Mouse (Mus musculus) heart, adult 11 months (tissue): Measurements from ENCODE around the gene Ptpn3.

ENCODE experiments used
- DNase-seq: peaks from one replicate; pipeline ENCODE4 v3.0.0; 2022

Ptpn3 gene

GRCm38 (mm10) chr4:57261813-57262212, 39.8 kb downstream of the Ptpn3 start:
- peak; percentile 87 for DNase-seq

GRCm38 (mm10) chr4:57258159-57259035, 43.2 kb downstream of the Ptpn3 start:
- no peak for DNase-seq

DNA sequence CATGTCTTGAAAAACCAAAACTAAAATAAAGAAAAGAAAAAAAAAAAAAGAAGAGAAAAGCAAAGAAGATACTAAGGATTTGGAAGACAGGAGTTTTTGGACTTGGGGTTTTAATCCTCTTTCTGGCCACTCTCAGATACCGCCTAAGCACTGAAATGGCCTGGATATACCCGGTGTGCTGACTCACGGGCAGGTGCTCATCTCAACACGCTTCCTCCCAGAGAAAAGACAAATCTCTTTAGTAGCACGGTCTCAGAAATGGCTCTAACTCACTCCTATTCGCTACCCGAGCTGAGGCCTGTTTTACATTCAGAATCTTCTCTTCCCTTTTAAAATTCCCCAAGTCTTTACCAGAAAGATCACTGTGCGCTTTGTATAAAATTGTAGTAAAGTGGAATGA, 44.2 kb downstream of the Ptpn3 start:
- DNase-seq = no peak

DNA sequence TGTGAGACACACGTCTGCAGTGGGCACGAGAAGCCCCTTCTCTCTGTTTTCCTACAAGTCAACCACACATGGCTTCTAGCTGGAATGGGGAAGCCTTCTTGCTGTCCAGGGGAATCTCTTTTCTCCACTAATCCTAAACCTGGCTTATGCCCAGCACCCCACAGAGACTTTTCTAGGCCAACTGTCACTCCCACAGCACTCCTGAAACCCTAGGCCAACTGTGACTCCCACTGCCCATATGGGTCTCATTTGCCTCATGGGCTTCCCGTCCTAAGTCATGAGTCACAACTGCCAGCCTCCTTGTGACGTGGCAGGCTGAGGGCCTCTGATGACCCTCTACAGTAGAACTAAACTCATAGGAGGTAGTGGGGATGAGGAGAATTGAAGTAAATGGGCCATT, 44.9 kb downstream of the Ptpn3 start:
- DNase-seq = no peak

- no peak for DNase-seq
Measured at GRCm38 (mm10) chr4:57254412-57254811, 47.2 kb downstream of the Ptpn3 start.

DNA sequence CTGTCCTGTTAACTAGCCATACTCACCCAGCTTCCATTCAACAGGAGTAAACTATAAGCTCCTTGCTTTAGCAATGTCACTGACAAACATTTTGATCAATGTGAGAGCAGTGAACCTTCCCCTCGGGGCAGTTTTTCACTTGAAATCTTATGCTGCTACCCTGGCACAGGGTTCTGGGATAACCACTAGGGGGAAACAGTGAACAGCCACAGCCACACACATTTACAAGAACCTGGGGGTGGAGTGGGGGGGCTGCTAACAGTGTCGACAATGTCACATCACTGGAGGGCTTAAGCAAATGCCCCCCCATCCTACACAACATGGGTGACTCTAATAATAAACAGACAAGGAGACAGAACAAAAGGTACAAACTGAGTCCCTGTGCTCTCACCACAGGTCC, 51.0 kb downstream of the Ptpn3 start:
- no peak for DNase-seq

GRCm38 (mm10) chr4:57249108-57249507, 52.5 kb downstream of the Ptpn3 start:
- no peak for DNase-seq

DNA sequence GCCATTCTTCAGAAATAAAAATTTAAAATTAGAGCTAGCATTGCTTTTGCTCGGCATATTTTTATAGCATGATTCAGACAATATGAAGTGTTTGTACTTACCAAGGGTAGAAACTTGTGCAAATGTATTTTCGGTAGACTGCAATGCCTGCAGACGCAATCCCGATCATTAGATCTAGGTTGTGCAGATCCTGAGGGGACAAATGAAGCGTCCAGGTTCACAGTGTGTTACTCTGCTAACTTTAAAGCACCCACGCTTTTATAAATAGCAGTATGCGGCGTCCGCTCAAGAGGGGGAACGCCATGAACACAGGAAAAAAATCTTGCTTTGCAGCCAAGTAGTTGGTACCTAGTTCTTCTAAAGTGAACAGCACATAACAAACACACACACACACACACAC, 56.8 kb downstream of the Ptpn3 start:
- no peak for DNase-seq

DNA sequence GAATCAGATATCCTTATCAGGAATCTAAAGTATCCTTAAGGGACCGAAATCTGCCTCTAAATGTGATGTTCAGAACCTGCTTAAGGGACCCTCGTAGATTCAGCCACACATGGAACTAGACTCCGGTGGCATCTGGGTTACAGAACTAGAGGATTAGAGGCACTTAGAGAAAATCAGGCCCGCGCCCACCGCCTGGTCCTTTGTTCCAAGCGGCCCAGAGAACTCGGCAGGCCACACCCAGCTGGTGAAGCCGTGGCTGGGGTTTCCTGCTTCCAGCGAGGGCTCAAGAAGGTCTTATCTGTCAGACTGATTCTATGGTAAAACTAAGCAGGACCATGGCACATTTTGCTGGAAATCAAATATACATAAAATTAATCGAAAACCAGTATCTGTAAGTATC, 58.3 kb downstream of the Ptpn3 start:
- no peak for DNase-seq

- DNase-seq = peak; percentile 94
Measured at GRCm38 (mm10) chr4:57240934-57241333, 60.7 kb downstream of the Ptpn3 start.

DNA sequence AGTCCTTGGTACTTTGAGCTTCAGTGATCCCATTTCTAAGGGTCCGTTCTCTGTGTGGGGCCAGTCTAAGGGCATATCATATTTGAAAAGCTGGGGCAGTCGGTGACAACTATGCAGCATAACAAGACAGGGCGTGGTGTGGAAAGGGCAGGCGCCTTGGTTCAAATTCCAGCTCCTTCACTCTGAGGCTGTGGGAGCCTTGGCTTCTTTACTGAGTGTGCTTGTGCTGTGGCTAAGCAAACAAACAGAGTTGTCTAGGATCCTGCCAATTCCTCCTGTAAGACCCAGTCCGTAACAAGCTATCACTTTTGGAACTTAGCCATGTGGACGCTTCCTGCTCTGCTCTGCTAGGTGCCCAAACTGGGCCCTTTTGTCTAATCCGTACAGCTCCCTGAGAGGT, 61.5 kb downstream of the Ptpn3 start:
- DNase-seq = peak; percentile 95

DNA sequence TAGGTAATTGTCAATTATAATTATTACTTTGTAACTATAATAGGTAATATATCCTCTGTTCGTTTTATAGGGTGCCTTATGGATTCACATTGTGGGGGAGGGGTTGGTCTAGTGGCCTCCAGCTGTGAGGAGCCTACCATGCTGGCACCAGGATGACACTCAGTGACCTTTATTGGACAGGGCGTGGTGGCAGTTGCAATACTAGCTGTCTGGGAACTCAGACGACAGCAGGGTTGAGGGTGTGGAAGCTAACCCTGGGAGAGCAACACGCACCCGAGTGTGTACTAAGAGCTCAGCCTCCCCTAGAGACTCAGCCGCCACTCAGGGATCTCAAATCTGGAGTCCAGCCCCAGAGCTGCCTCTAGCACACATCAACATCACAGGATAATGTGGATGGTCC, 62.5 kb downstream of the Ptpn3 start:
- peak; percentile 90 for DNase-seq

DNA sequence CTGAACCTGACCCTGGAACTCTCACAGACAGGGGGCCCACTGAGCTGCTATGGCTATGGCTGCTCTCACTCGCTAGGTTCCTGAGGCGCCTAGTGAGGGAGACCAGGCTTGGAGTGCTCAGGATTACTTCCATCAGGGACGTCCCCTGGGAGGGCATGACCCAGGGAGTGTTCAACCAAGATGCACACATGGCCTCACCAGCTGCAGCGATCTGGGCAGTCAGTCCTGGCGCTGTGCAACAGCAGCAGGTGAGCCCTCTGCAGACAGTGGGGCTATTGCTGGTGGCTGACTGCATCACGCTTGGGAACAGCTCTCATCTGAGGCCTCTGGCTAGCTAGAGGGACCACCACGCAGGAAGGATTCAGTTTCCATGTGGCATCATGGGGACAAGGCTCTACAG, 63.5 kb downstream of the Ptpn3 start:
- DNase-seq = no peak

DNA sequence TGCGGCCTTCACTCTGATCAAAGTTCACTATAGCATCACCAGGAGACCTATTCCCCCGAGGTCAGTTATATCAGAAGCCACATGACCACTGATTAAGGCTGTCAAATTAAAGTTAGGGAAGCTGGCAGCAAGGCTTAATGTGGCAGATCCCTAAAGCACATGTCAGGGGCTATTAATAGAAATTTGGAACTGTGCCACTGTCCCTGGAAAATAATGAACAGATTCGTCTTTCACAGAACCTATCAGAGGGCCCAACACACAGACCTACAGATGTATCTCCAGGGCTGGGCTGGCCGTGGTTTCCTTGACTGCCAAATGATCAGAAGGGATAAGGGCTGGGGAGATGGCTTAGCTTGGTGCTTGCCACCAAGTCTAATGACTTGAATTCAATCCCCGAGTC, 65.1 kb downstream of the Ptpn3 start:
- peak; percentile 95 for DNase-seq

DNA sequence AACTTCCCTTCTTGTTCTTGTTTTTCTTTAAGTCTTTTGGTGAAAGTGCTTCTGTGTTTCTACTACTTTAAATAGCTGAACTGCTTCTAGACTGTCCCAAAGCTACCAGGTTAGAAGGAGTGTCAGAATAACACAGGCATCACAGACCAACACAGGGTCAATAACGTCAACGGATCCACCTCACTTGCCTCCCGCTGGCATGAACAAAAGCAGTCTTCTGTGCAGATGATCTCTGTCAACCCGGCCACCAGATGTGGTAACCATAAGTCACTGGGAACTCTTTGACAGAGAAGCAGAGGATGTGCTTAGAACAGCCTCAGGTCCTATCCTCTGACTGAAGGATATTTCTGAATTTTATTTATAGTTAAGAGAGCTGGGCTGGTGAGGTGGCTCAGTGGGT, 65.9 kb downstream of the Ptpn3 start:
- DNase-seq = no peak

GRCm38 (mm10) chr4:57234348-57234747, 67.3 kb downstream of the Ptpn3 start:
- no peak for DNase-seq

GRCm38 (mm10) chr4:57232439-57232838, 69.2 kb downstream of the Ptpn3 start:
- DNase-seq = no peak

- no peak for DNase-seq
Measured at GRCm38 (mm10) chr4:57231323-57231722, 70.3 kb downstream of the Ptpn3 start.

- DNase-seq = no peak
Measured at GRCm38 (mm10) chr4:57230341-57230740, 71.3 kb downstream of the Ptpn3 start.

DNA sequence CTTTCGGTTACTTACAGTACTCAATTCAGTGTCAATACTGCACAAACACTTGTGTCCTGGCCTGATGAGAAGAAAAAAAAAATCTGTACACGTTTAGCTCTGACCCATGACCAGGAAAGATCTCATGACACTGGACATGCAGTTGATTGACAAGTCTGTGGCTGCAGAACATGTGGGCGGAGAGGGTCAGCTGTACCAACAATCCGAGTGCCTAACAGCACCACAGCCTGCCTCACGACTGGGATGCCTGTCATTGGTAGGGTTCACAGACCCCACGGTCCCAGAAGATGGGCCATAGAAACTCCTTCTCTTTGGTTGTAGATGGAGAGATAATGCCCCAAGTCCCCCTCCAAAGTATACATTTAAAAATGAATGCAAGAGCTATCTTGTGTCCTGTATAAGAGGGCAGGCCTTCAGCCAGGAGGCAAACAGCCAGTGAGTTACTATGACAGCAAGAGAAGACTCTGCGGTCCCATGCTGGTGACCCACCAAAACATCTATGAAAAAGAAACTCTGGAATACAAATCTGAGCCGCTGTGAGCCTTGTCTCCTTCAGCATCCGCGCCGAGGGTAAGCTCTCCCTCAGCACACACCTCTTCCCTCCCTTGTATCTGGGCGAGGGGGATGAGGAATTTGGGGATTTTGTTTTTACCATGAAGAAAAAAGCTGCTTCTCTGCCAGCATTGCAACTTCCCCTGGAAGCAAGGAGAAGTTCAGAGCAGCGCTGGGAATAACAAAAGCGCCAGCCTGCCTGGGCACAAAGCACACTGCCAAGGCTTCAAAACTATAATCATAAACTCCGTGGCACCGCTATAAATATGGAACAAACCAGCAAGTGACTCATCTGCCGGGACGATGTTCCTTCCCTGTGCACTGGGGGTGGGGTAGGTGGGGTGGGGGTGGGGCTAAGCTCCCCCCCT, 72.8 kb downstream of the Ptpn3 start:
- DNase-seq = no peak

- DNase-seq = no peak
Measured at GRCm38 (mm10) chr4:57224776-57225175, 76.9 kb downstream of the Ptpn3 start.

GRCm38 (mm10) chr4:57217746-57218145, 83.9 kb downstream of the Ptpn3 start:
- DNase-seq = peak; percentile 36

GRCm38 (mm10) chr4:57216535-57216934, 85.1 kb downstream of the Ptpn3 start:
- no peak for DNase-seq

GRCm38 (mm10) chr4:57214852-57215251, 86.8 kb downstream of the Ptpn3 start:
- DNase-seq = no peak
